ENCODE assay signal across 8 mouse cellular contexts in the genomic region with DNA sequence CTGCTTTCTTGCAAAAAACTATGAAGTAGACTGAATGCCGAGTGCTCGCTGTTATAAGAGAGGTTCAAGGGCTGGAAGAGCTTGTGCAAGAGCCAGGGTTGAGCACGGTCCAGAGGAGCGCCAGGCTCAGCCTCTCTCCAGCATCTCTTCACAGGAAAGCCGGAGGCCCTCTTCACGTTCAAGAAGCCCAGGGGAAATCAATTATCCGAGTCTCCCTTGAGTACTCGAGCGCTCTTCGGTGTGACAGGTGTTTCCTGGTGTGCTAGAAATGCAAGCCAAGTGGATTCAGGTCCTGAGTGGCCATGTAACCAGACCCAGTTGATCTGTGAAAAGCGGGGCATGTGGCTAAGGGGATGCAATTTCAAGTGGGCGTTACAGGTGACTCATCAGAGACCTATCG. TPM values are rescaled to one million over a fixed set of nuclear protein-coding genes. Genes with fewer than 3 reads are reported as not detected.
DNase-seq lines count a peak whose midpoint lies in the region; ATAC-seq and TF ChIP-seq lines count a peak whose summit lies in the region.

A gene (plus strand): TSS at position 295 of the 400 bp plus-strand sequence.

- ATAC-seq in embryonic facial prominence, embryonic 13.5 days (ENCODE audit: insufficient number of reproducible peaks, insufficient read depth, low FRiP score, low TSS enrichment, low read depth) = no peak
- no peak for ATAC-seq in hindbrain, embryonic 16.5 days

- WGBS in embryonic facial prominence, embryonic 13.5 days = 24% methylated on average over 13 of the region's 13 CpGs
- WGBS in hindbrain, embryonic 16.5 days = 28% methylated on average over 13 of the region's 13 CpGs
- WGBS in olfactory bulb, adult 2 months = 31% methylated on average over 13 of the region's 13 CpGs

- H3K36me3 ChIP-seq in embryonic facial prominence, embryonic 13.5 days = peaks cover under 1% of the 10 kb centered on the region; the same call in 1 of the 2 replicates
- H3K36me3 ChIP-seq in hindbrain, embryonic 16.5 days (ENCODE audit: control insufficient read depth, insufficient read depth, low read length) = peaks cover 2% of the 10 kb centered on the region; the same call in 1 of the 2 replicates

- intact Hi-C loops in gastrocnemius, postnatal 36 days (cut with DNase I) = no loop called here

- peaks cover 15% of the 10 kb centered on the region for H3K27me3 ChIP-seq in embryonic facial prominence, embryonic 13.5 days
- no peaks in the 10 kb centered on the region for H3K27me3 ChIP-seq in hindbrain, embryonic 16.5 days (replicated peaks; ENCODE audit: control insufficient read depth, insufficient read depth, low read length)

- TF ChIP-seq CTCF in olfactory bulb, adult 2 months (IDR thresholded peaks at IDR 0.05; ENCODE audit: insufficient read depth, low read depth, low read length) = no peak

- H3K4me2 ChIP-seq in embryonic facial prominence, embryonic 13.5 days = peak within 1 kb of the TSS; percentile 63
- peak within 1 kb of the TSS; percentile 67 for H3K4me2 ChIP-seq in hindbrain, embryonic 16.5 days (ENCODE audit: low read length)

- peak within 1 kb of the TSS; percentile 77 for H3K4me3 ChIP-seq in embryonic facial prominence, embryonic 13.5 days
- H3K4me3 ChIP-seq in hindbrain, embryonic 16.5 days (ENCODE audit: low read length) = peak within 1 kb of the TSS; percentile 66
- H3K4me3 ChIP-seq in olfactory bulb, adult 2 months (ENCODE audit: insufficient read depth, low read depth, low read length) = peak within 1 kb of the TSS; percentile 85

- H3K9ac ChIP-seq in embryonic facial prominence, embryonic 13.5 days = peak within 1 kb of the TSS; percentile 75
- peak within 1 kb of the TSS; percentile 88 for H3K9ac ChIP-seq in hindbrain, embryonic 16.5 days (ENCODE audit: low read depth, low read length)

- H3K27ac ChIP-seq in embryonic facial prominence, embryonic 13.5 days = peak within 1 kb of the TSS; percentile 74
- peak within 1 kb of the TSS; percentile 94 for H3K27ac ChIP-seq in hindbrain, embryonic 16.5 days (ENCODE audit: low read depth, low read length)
- peak within 1 kb of the TSS; percentile 61 for H3K27ac ChIP-seq in olfactory bulb, adult 2 months (ENCODE audit: insufficient read depth, low read depth, low read length)

- H3K9me3 ChIP-seq in embryonic facial prominence, embryonic 13.5 days = no peaks in the 10 kb centered on the region
- H3K9me3 ChIP-seq in hindbrain, embryonic 16.5 days (ENCODE audit: control insufficient read depth, low read length) = no peaks in the 10 kb centered on the region

- no peak for TF ChIP-seq POLR2A in olfactory bulb, adult 2 months (IDR thresholded peaks at IDR 0.05; ENCODE audit: insufficient read depth, low read depth, low read length)

- peak; percentile 3 for DNase-seq in gastrocnemius, adult 18-20 months (ENCODE audit: low spot score)
- DNase-seq in gastrocnemius, postnatal 36 days = no peak
- peak; percentile 48 for DNase-seq in MN1 (ENCODE audit: low spot score)
- DNase-seq in lung, adult 18-20 months = peak; percentile 13 to 42
- DNase-seq in urinary bladder, postnatal 4 days (ENCODE audit: low spot score in 2 of 2) = no peak

- peaks cover 9% of the 10 kb centered on the region for H3K4me1 ChIP-seq in embryonic facial prominence, embryonic 13.5 days
- H3K4me1 ChIP-seq in hindbrain, embryonic 16.5 days (ENCODE audit: control insufficient read depth, insufficient read depth, low read depth, low read length) = peaks cover 9% of the 10 kb centered on the region
- H3K4me1 ChIP-seq in olfactory bulb, adult 2 months (ENCODE audit: control insufficient read depth, insufficient read depth, low read length) = peaks cover 4% of the 10 kb centered on the region; the same call in 1 of the 2 replicates

RNA-seq across cellular contexts. Expression of the gene that starts here (rescaled TPM):
- total RNA-seq in gastrocnemius, adult 18-20 months (2021) = 1 to 10 TPM; 4.5 to 5.0 TPM
- 1 to 10 TPM; 2.1 to 2.2 TPM for total RNA-seq in gastrocnemius, postnatal 36 days (2021)
- 2.8 and 2.9 TPM in 2 replicates for polyA plus RNA-seq in embryonic facial prominence, embryonic 13.5 days (2015; fragmentation: Nextera tagmentation; extraction: Ambion mirVana)
- polyA plus RNA-seq in hindbrain, embryonic 16.5 days (2015; fragmentation: Nextera tagmentation; extraction: Ambion mirVana) = 3.5 and 4.5 TPM in 2 replicates
- polyA plus RNA-seq in olfactory bulb, adult 2 months (2012; ENCODE audit: insufficient read depth, insufficient read length, low replicate concordance, missing spikeins) = not detected in 2 replicates

Comparison
In these comparisons a context has a peak if more than half of its experiments do, and no peak if none do; other contexts are left out.
1. DNase-seq: peak in gastrocnemius, adult 18-20 months (single experiment), MN1 (single experiment) and lung, adult 18-20 months (2 of 2); none in gastrocnemius, postnatal 36 days (0 of 2) and urinary bladder, postnatal 4 days (0 of 2).
2. Peak in every context shown above with its lines, with median percentiles within 50 percentile points of each other: H3K27ac ChIP-seq and H3K4me3 ChIP-seq.